Mouse (Mus musculus): ENCODE measurements around the gene Dusp8. TPM values are rescaled to one million over a fixed set of nuclear protein-coding genes. Genes with fewer than 3 reads are reported as not detected.

Gene Dusp8
- polyA plus RNA-seq, 1 experiment from 2014 or later = 22.6 TPM

GRCm38 (mm10) chr7:142119632-142120031, 24.0 kb upstream of the Dusp8 start:
- 24% methylated on average over 5 of the region's 5 CpGs for WGBS

GRCm38 (mm10) chr7:142104747-142105146, 9.1 kb upstream of the Dusp8 start:
- Histone ChIP-seq H3K27me3 (ENCODE audit: control insufficient read depth, insufficient read depth, low read length) (no peaks in the 10 kb centered on the region), H3K36me3 (ENCODE audit: control insufficient read depth, insufficient read depth, low read length) (no peaks in the 10 kb centered on the region), H3K4me1 (replicated peaks; ENCODE audit: control insufficient read depth, insufficient read depth, low read length) (no peaks in the 10 kb centered on the region), H3K9ac (ENCODE audit: low read length) (no peak overlapping the region), H3K4me3 (ENCODE audit: low read depth, low read length) (no peak overlapping the region), H3K9me3 (ENCODE audit: control insufficient read depth, low read length) (no peaks in the 10 kb centered on the region), H3K27ac (ENCODE audit: low read depth, low read length) (no peak overlapping the region), H3K4me2 (ENCODE audit: low read depth, low read length, severe bottlenecking) (no peak overlapping the region)
- 66% methylated on average over 5 of the region's 5 CpGs for WGBS
- DNase-seq (ENCODE audit: low spot score) = no peak
- ATAC-seq (replicated peaks; ENCODE audit: low FRiP score) = no peak

More at GRCm38 (mm10) chr7:142119632-142120031, 24.0 kb upstream of the Dusp8 start:
- Histone ChIP-seq H3K4me2 (ENCODE audit: low read depth, low read length, severe bottlenecking) (no peak overlapping the region), H3K4me1 (replicated peaks; ENCODE audit: control insufficient read depth, insufficient read depth, low read length) (no peaks in the 10 kb centered on the region), H3K9me3 (ENCODE audit: control insufficient read depth, low read length) (no peaks in the 10 kb centered on the region), H3K36me3 (ENCODE audit: control insufficient read depth, insufficient read depth, low read length) (no peaks in the 10 kb centered on the region), H3K9ac (ENCODE audit: low read length) (no peak overlapping the region), H3K27ac (ENCODE audit: low read depth, low read length) (no peak overlapping the region), H3K27me3 (ENCODE audit: control insufficient read depth, insufficient read depth, low read length) (no peaks in the 10 kb centered on the region), H3K4me3 (ENCODE audit: low read depth, low read length) (no peak overlapping the region)
- ATAC-seq (replicated peaks; ENCODE audit: low FRiP score) (no peak), DNase-seq (ENCODE audit: low spot score) (peak; percentile 53)

- 13% methylated on average over 9 of the region's 9 CpGs for WGBS
- Histone ChIP-seq H3K27ac (ENCODE audit: low read depth, low read length) (no peak overlapping the region), H3K4me2 (ENCODE audit: low read depth, low read length, severe bottlenecking) (no peak overlapping the region), H3K27me3 (ENCODE audit: control insufficient read depth, insufficient read depth, low read length) (peaks cover 12% of the 10 kb centered on the region), H3K9ac (ENCODE audit: low read length) (no peak overlapping the region), H3K4me1 (replicated peaks; ENCODE audit: control insufficient read depth, insufficient read depth, low read length) (peaks cover 2% of the 10 kb centered on the region; the same call in 1 of the 2 replicates), H3K9me3 (ENCODE audit: control insufficient read depth, low read length) (no peaks in the 10 kb centered on the region), H3K4me3 (ENCODE audit: low read depth, low read length) (no peak overlapping the region), H3K36me3 (ENCODE audit: control insufficient read depth, insufficient read depth, low read length) (no peaks in the 10 kb centered on the region)
- DNase-seq (ENCODE audit: low spot score) (peak; percentile 91), ATAC-seq (replicated peaks; ENCODE audit: low FRiP score) (peak; percentile 69)
Measured at GRCm38 (mm10) chr7:142097776-142098175, 2.1 kb upstream of the Dusp8 start.

- Histone ChIP-seq H3K4me2 (ENCODE audit: low read depth, low read length, severe bottlenecking) (no peak overlapping the region), H3K27me3 (ENCODE audit: control insufficient read depth, insufficient read depth, low read length) (peaks cover 12% of the 10 kb centered on the region), H3K4me3 (ENCODE audit: low read depth, low read length) (no peak overlapping the region), H3K27ac (ENCODE audit: low read depth, low read length) (no peak overlapping the region), H3K36me3 (ENCODE audit: control insufficient read depth, insufficient read depth, low read length) (no peaks in the 10 kb centered on the region), H3K9ac (ENCODE audit: low read length) (no peak overlapping the region), H3K9me3 (ENCODE audit: control insufficient read depth, low read length) (no peaks in the 10 kb centered on the region), H3K4me1 (replicated peaks; ENCODE audit: control insufficient read depth, insufficient read depth, low read length) (peaks cover 11% of the 10 kb centered on the region)
- ATAC-seq (replicated peaks; ENCODE audit: low FRiP score) = no peak
- 71% methylated on average over 4 of the region's 4 CpGs for WGBS
- no peak for DNase-seq (ENCODE audit: low spot score)
Measured at GRCm38 (mm10) chr7:142096701-142097100, 1.1 kb upstream of the Dusp8 start.

- peak overlapping the region; percentile 94 for H3K4me2 ChIP-seq (ENCODE audit: low read depth, low read length, severe bottlenecking)
- WGBS = 1% methylated on average over 89 of the region's 89 CpGs
- H3K4me1 ChIP-seq (replicated peaks; ENCODE audit: control insufficient read depth, insufficient read depth, low read length) = peaks cover 23% of the 10 kb centered on the region
- peak overlapping the region; percentile 63; the same call in 1 of the 2 replicates for H3K27ac ChIP-seq (ENCODE audit: low read depth, low read length)
- ATAC-seq (replicated peaks; ENCODE audit: low FRiP score) (peak; percentile 31), DNase-seq (ENCODE audit: low spot score) (peak; percentile 65)
- H3K27me3 ChIP-seq (ENCODE audit: control insufficient read depth, insufficient read depth, low read length) = peaks cover 12% of the 10 kb centered on the region
- peak overlapping the region; percentile 82 for H3K9ac ChIP-seq (ENCODE audit: low read length)
- H3K4me3 ChIP-seq (ENCODE audit: low read depth, low read length) = peak overlapping the region; percentile 83
- no peaks in the 10 kb centered on the region for H3K9me3 ChIP-seq (ENCODE audit: control insufficient read depth, low read length)
- no peaks in the 10 kb centered on the region for H3K36me3 ChIP-seq (ENCODE audit: control insufficient read depth, insufficient read depth, low read length)
Measured at GRCm38 (mm10) chr7:142094301-142095143, 1.1 kb downstream of the Dusp8 start.

- no peak for ATAC-seq (replicated peaks; ENCODE audit: low FRiP score)
Measured at GRCm38 (mm10) chr7:142093696-142094240, 1.9 kb downstream of the Dusp8 start.

GRCm38 (mm10) chr7:142092991-142093390, 2.7 kb downstream of the Dusp8 start:
- Histone ChIP-seq H3K4me2 (ENCODE audit: low read depth, low read length, severe bottlenecking) (peak overlapping the region; percentile 94), H3K9ac (ENCODE audit: low read length) (no peak overlapping the region), H3K4me1 (replicated peaks; ENCODE audit: control insufficient read depth, insufficient read depth, low read length) (peaks cover 35% of the 10 kb centered on the region), H3K27ac (ENCODE audit: low read depth, low read length) (no peak overlapping the region), H3K36me3 (ENCODE audit: control insufficient read depth, insufficient read depth, low read length) (no peaks in the 10 kb centered on the region), H3K4me3 (ENCODE audit: low read depth, low read length) (peak overlapping the region; percentile 83; the same call in 1 of the 2 replicates), H3K9me3 (ENCODE audit: control insufficient read depth, low read length) (no peaks in the 10 kb centered on the region), H3K27me3 (ENCODE audit: control insufficient read depth, insufficient read depth, low read length) (peaks cover 12% of the 10 kb centered on the region)
- DNase-seq (ENCODE audit: low spot score) (no peak), ATAC-seq (replicated peaks; ENCODE audit: low FRiP score) (no peak)
- WGBS = 54% methylated on average over 1 of the region's 1 CpGs

More at GRCm38 (mm10) chr7:142093696-142094240, 1.9 kb downstream of the Dusp8 start:
- Histone ChIP-seq H3K4me3 (ENCODE audit: low read depth, low read length) (peak overlapping the region; percentile 83), H3K9ac (ENCODE audit: low read length) (peak overlapping the region; percentile 82), H3K36me3 (ENCODE audit: control insufficient read depth, insufficient read depth, low read length) (no peaks in the 10 kb centered on the region), H3K4me1 (replicated peaks; ENCODE audit: control insufficient read depth, insufficient read depth, low read length) (peaks cover 28% of the 10 kb centered on the region), H3K27ac (ENCODE audit: low read depth, low read length) (no peak overlapping the region), H3K9me3 (ENCODE audit: control insufficient read depth, low read length) (no peaks in the 10 kb centered on the region), H3K4me2 (ENCODE audit: low read depth, low read length, severe bottlenecking) (peak overlapping the region; percentile 94), H3K27me3 (ENCODE audit: control insufficient read depth, insufficient read depth, low read length) (peaks cover 12% of the 10 kb centered on the region)
- 22% methylated on average over 6 of the region's 6 CpGs for WGBS
- no peak for DNase-seq (ENCODE audit: low spot score)

GRCm38 (mm10) chr7:142091848-142092247, 3.8 kb downstream of the Dusp8 start:
- Histone ChIP-seq H3K4me2 (ENCODE audit: low read depth, low read length, severe bottlenecking) (peak overlapping the region; percentile 94; the same call in 1 of the 2 replicates), H3K4me1 (replicated peaks; ENCODE audit: control insufficient read depth, insufficient read depth, low read length) (peaks cover 35% of the 10 kb centered on the region), H3K27ac (ENCODE audit: low read depth, low read length) (peak overlapping the region; percentile 8; the same call in 1 of the 2 replicates), H3K36me3 (ENCODE audit: control insufficient read depth, insufficient read depth, low read length) (no peaks in the 10 kb centered on the region; the same call in 1 of the 2 replicates), H3K4me3 (ENCODE audit: low read depth, low read length) (0 out of 2 replicates have a peak overlapping the region, but pooled peaks have one; percentile 8), H3K27me3 (ENCODE audit: control insufficient read depth, insufficient read depth, low read length) (peaks cover 6% of the 10 kb centered on the region; the same call in 1 of the 2 replicates), H3K9me3 (ENCODE audit: control insufficient read depth, low read length) (no peaks in the 10 kb centered on the region), H3K9ac (ENCODE audit: low read length) (no peak overlapping the region)
- DNase-seq (ENCODE audit: low spot score) = peak; percentile 69
- WGBS = 2% methylated on average over 4 of the region's 4 CpGs
- no peak for ATAC-seq (replicated peaks; ENCODE audit: low FRiP score)
